ENCODE assay signal across 12 mouse cellular contexts in genomic region chr10:122862386-122863023, GRCm38 (mm10).
A peak's percentile ranks its signal among the peaks of the same experiment; 100 is the strongest.
DNase-seq lines count a peak whose midpoint lies in the region; ATAC-seq and TF ChIP-seq lines count a peak whose summit lies in the region.
"Had no signal": no experiment of that assay in that cellular context is flagged by ENCODE, and none has a peak within 500 bp of the region (broad histone marks: within the 10 kb centered on the region; RNA-seq: fewer than 3 reads in every experiment).

No protein-coding gene starts in this region.

- H3K36me3 ChIP-seq in kidney, embryonic 15.5 days: no peaks in the 10 kb centered on the region
- no peaks in the 10 kb centered on the region for H3K36me3 ChIP-seq in kidney, embryonic 16.5 days (ENCODE audit: insufficient read depth, low read length)
- H3K36me3 ChIP-seq in hindbrain, embryonic 11.5 days (ENCODE audit: control insufficient read depth, insufficient read depth, low read length): no peaks in the 10 kb centered on the region
- H3K36me3 ChIP-seq in neural tube, embryonic 14.5 days (ENCODE audit: control insufficient read depth, insufficient read depth, low read length): no peaks in the 10 kb centered on the region

- 83% methylated on average over 17 of the region's 17 CpGs for WGBS in kidney, embryonic 15.5 days
- WGBS in kidney, embryonic 16.5 days: 80% methylated on average over 17 of the region's 17 CpGs
- WGBS in hindbrain, embryonic 11.5 days: 76% methylated on average over 17 of the region's 17 CpGs
- WGBS in neural tube, embryonic 14.5 days: 60% methylated on average over 17 of the region's 17 CpGs

- H3K27ac ChIP-seq in kidney, embryonic 15.5 days: peak overlapping the region; percentile 32; the same call in 1 of the 2 replicates
- H3K27ac ChIP-seq in kidney, embryonic 16.5 days (ENCODE audit: low read length): no peak overlapping the region
- H3K27ac ChIP-seq in hindbrain, embryonic 11.5 days (ENCODE audit: low read depth, low read length): peak overlapping the region; percentile 19; the same call in 1 of the 2 replicates
- peak overlapping the region; percentile 60 for H3K27ac ChIP-seq in neural tube, embryonic 14.5 days (ENCODE audit: low read depth, low read length)
- H3K27ac ChIP-seq: left cerebral cortex, adult 2 months had no signal

- no peaks in the 10 kb centered on the region for H3K9me3 ChIP-seq in kidney, embryonic 15.5 days (replicated peaks)
- H3K9me3 ChIP-seq in kidney, embryonic 16.5 days (ENCODE audit: low read length): no peaks in the 10 kb centered on the region
- H3K9me3 ChIP-seq in hindbrain, embryonic 11.5 days (ENCODE audit: control insufficient read depth, low read length): no peaks in the 10 kb centered on the region
- H3K9me3 ChIP-seq in neural tube, embryonic 14.5 days (ENCODE audit: control insufficient read depth, low read length): no peaks in the 10 kb centered on the region

- peak; percentile 26 for DNase-seq in brain, embryonic 14.5 days (ENCODE audit: low read depth)
- peak; percentile 26 for DNase-seq in hindbrain, embryonic 11.5 days (ENCODE audit: low spot score)
- DNase-seq in B cell, adult 2 months: no peak
- DNase-seq in left cerebral cortex, postnatal 25 days (ENCODE audit: low spot score in 2 of 2): no peak
- no peak for DNase-seq in layer of hippocampus, postnatal 14 days (ENCODE audit: low spot score in 2 of 2)
- DNase-seq: cerebellum, adult 18-20 months had no signal

- TF ChIP-seq POLR2A in brain, embryonic 14.5 days (IDR thresholded peaks at IDR 0.05; ENCODE audit: borderline replicate concordance, extremely low read depth, insufficient read depth, insufficient read length, poor library complexity, severe bottlenecking): no peak

- intact Hi-C loops in left cerebral cortex, postnatal 25 days (cut with DNase I): no loop called here

- peaks cover 25% of the 10 kb centered on the region for H3K4me1 ChIP-seq in kidney, embryonic 15.5 days
- peaks cover 9% of the 10 kb centered on the region for H3K4me1 ChIP-seq in kidney, embryonic 16.5 days (ENCODE audit: insufficient read depth, low read length)
- no peaks in the 10 kb centered on the region; the same call in 1 of the 2 replicates for H3K4me1 ChIP-seq in hindbrain, embryonic 11.5 days (replicated peaks; ENCODE audit: control insufficient read depth, insufficient read depth, low read length)
- no peaks in the 10 kb centered on the region for H3K4me1 ChIP-seq in neural tube, embryonic 14.5 days (ENCODE audit: control insufficient read depth, insufficient read depth, low read length)

- no peak for ATAC-seq in kidney, embryonic 15.5 days (replicated peaks; ENCODE audit: low FRiP score)
- ATAC-seq in kidney, embryonic 16.5 days (ENCODE audit: low FRiP score, low TSS enrichment): no peak
- peak; percentile 64 for ATAC-seq in hindbrain, embryonic 11.5 days (ENCODE audit: low FRiP score)
- ATAC-seq in neural tube, embryonic 14.5 days (ENCODE audit: low read depth): peak; percentile 28; the same call in 1 of the 2 replicates
- ATAC-seq: intestine, postnatal 0 days; lung, postnatal 0 days had no signal

- no peak overlapping the region for H3K4me3 ChIP-seq in kidney, embryonic 15.5 days (replicated peaks)
- no peak overlapping the region for H3K4me3 ChIP-seq in kidney, embryonic 16.5 days (ENCODE audit: low read length)
- no peak overlapping the region for H3K4me3 ChIP-seq in hindbrain, embryonic 11.5 days (ENCODE audit: low read depth, low read length)
- no peak overlapping the region for H3K4me3 ChIP-seq in neural tube, embryonic 14.5 days (ENCODE audit: low read depth, low read length)
- H3K4me3 ChIP-seq: left cerebral cortex, adult 2 months had no signal

- TF ChIP-seq CTCF in brain, embryonic 14.5 days (IDR thresholded peaks at IDR 0.05; ENCODE audit: borderline replicate concordance, extremely low read depth, insufficient read depth, insufficient read length): no peak

- no peak overlapping the region for H3K4me2 ChIP-seq in kidney, embryonic 15.5 days
- no peak overlapping the region for H3K4me2 ChIP-seq in kidney, embryonic 16.5 days (replicated peaks; ENCODE audit: low read depth, low read length)
- no peak overlapping the region for H3K4me2 ChIP-seq in hindbrain, embryonic 11.5 days (replicated peaks; ENCODE audit: low read depth, low read length)
- H3K4me2 ChIP-seq in neural tube, embryonic 14.5 days (ENCODE audit: low read depth, low read length): no peak overlapping the region

- H3K27me3 ChIP-seq in kidney, embryonic 15.5 days: no peaks in the 10 kb centered on the region
- no peaks in the 10 kb centered on the region for H3K27me3 ChIP-seq in kidney, embryonic 16.5 days (ENCODE audit: insufficient read depth, low read length)
- no peaks in the 10 kb centered on the region for H3K27me3 ChIP-seq in hindbrain, embryonic 11.5 days (ENCODE audit: control insufficient read depth, insufficient read depth, low read length)
- H3K27me3 ChIP-seq in neural tube, embryonic 14.5 days (ENCODE audit: control insufficient read depth, insufficient read depth, low read length): no peaks in the 10 kb centered on the region

- no peak overlapping the region for H3K9ac ChIP-seq in kidney, embryonic 15.5 days
- no peak overlapping the region for H3K9ac ChIP-seq in kidney, embryonic 16.5 days (replicated peaks; ENCODE audit: low read length)
- H3K9ac ChIP-seq in hindbrain, embryonic 11.5 days (ENCODE audit: low read depth, low read length): no peak overlapping the region
- 0 out of 2 replicates have a peak overlapping the region, but pooled peaks have one; percentile 16 for H3K9ac ChIP-seq in neural tube, embryonic 14.5 days (replicated peaks; ENCODE audit: low read depth, low read length)

Comparison
In these comparisons a context has a peak if more than half of its experiments do, and no peak if none do; other contexts are left out.
1. ATAC-seq: peak in hindbrain, embryonic 11.5 days (single experiment) and neural tube, embryonic 14.5 days (single experiment); none in kidney, embryonic 15.5 days (single experiment) and kidney, embryonic 16.5 days (single experiment).
2. DNase-seq: peak in brain, embryonic 14.5 days (single experiment) and hindbrain, embryonic 11.5 days (single experiment); none in B cell, adult 2 months (0 of 2), left cerebral cortex, postnatal 25 days (0 of 2) and layer of hippocampus, postnatal 14 days (0 of 2).